Mouse (Mus musculus): ENCODE data around the gene Ugcg. TPM values are rescaled to one million over a fixed set of nuclear protein-coding genes. Genes with fewer than 3 reads are reported as not detected.

Ugcg gene
- polyA plus RNA-seq, 2 experiments, result 7.5 to 21.7 TPM

GRCm38 (mm10) chr4:59197078-59197424 lies 8.0 kb downstream of the Ugcg start:
- Histone ChIP-seq H3K36me3 (replicated peaks; ENCODE audit: control insufficient read depth, insufficient read depth, low read depth) (no peaks in the 10 kb centered on the region), H3K9ac (replicated peaks) (peak overlapping the region; percentile 63), H3K4me1 (replicated peaks; ENCODE audit: control insufficient read depth in 2 of 2, insufficient read depth in 2 of 2, low read length in 1 of 2) (peaks cover 63 to 66% of the 10 kb centered on the region in 2 experiments), H3K4me3 (ENCODE audit: insufficient read depth in 1 of 2, low read depth in 2 of 2, low read length in 2 of 2) (peak overlapping the region in 1 of 2 experiments; percentile 40; a peak in 2 of 4 replicates), H3K27ac (peak overlapping the region; percentile 85), H3K27me3 (ENCODE audit: control insufficient read depth, insufficient read depth, low read length) (no peaks in the 10 kb centered on the region), H3K9me3 (ENCODE audit: control insufficient read depth, low read length) (no peaks in the 10 kb centered on the region), H3K4me2 (ENCODE audit: low read depth) (peak overlapping the region; percentile 79)
- no peak for TF ChIP-seq EP300 (IDR thresholded peaks at IDR 0.05; ENCODE audit: low read depth)
- TF ChIP-seq CTCF (IDR thresholded peaks at IDR 0.05; ENCODE audit: low read depth), result no peak
- ATAC-seq (ENCODE audit: insufficient read depth), result no peak; the same call in 1 of the 2 replicates
- DNase-seq (ENCODE audit: low read depth in 3 of 3, low spot score in 3 of 3), result no peak
- WGBS (ENCODE audit: insufficient replicate concordance), result 29% methylated on average over 6 of the region's 6 CpGs

- Histone ChIP-seq H3K4me2 (ENCODE audit: low read depth) (peak overlapping the region; percentile 79), H3K4me1 (replicated peaks; ENCODE audit: control insufficient read depth in 2 of 2, insufficient read depth in 2 of 2, low read length in 1 of 2) (peaks cover 65 to 67% of the 10 kb centered on the region in 2 experiments), H3K27ac (peak overlapping the region; percentile 85), H3K9ac (replicated peaks) (no peak overlapping the region; the same call in 1 of the 2 replicates), H3K9me3 (ENCODE audit: control insufficient read depth, low read length) (no peaks in the 10 kb centered on the region), H3K4me3 (ENCODE audit: insufficient read depth in 1 of 2, low read depth in 2 of 2, low read length in 2 of 2) (no peak overlapping the region), H3K27me3 (ENCODE audit: control insufficient read depth, insufficient read depth, low read length) (no peaks in the 10 kb centered on the region), H3K36me3 (replicated peaks; ENCODE audit: control insufficient read depth, insufficient read depth, low read depth) (no peaks in the 10 kb centered on the region)
- no peak for ATAC-seq (ENCODE audit: insufficient read depth)
- WGBS (ENCODE audit: insufficient replicate concordance), result 88% methylated on average over 3 of the region's 3 CpGs
- DNase-seq (ENCODE audit: low read depth in 3 of 3, low spot score in 3 of 3), result no peak
- TF ChIP-seq CTCF (IDR thresholded peaks at IDR 0.05; ENCODE audit: low read depth), result no peak
- TF ChIP-seq EP300 (IDR thresholded peaks at IDR 0.05; ENCODE audit: low read depth), result no peak
These were observed 8.4 kb downstream of the Ugcg start for GRCm38 (mm10) chr4:59197462-59197861.

DNA sequence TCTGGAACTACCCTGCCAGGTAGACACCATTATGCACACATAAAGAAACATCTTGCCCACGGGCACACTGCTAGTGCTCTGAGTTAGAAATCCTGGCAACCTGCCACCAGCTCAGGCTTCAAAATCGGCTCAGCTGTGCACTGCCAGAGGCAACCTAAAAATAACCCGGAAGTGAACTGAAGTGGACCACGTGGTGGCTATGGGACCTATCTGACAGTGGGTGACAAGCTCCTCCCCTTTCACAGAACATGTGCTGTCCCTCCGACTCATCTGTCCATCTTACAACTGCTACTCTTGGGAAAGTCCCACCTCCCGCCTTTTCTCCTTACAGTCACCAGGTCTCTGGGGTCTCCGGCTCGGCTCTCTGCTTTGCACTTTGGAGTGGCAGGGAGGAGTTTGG lies 10.3 kb downstream of the Ugcg start:
- no peaks in the 10 kb centered on the region for H3K9me3 ChIP-seq (ENCODE audit: control insufficient read depth, low read length)
- TF ChIP-seq EP300 (IDR thresholded peaks at IDR 0.05; ENCODE audit: low read depth) (no peak), CTCF (IDR thresholded peaks at IDR 0.05; ENCODE audit: low read depth) (no peak)
- no peaks in the 10 kb centered on the region for H3K36me3 ChIP-seq (replicated peaks; ENCODE audit: control insufficient read depth, insufficient read depth, low read depth)
- peak overlapping the region; percentile 22; the same call in 1 of the 2 replicates for H3K27ac ChIP-seq
- no peaks in the 10 kb centered on the region for H3K27me3 ChIP-seq (ENCODE audit: control insufficient read depth, insufficient read depth, low read length)
- ATAC-seq (ENCODE audit: insufficient read depth), result no peak; the same call in 1 of the 2 replicates
- no peak for DNase-seq (ENCODE audit: low read depth in 3 of 3, low spot score in 3 of 3)
- peak overlapping the region; percentile 16 for H3K4me2 ChIP-seq (ENCODE audit: low read depth)
- 0 out of 2 replicates have a peak overlapping the region, but pooled peaks have one; percentile 23 for H3K9ac ChIP-seq (replicated peaks)
- no peak overlapping the region for H3K4me3 ChIP-seq (ENCODE audit: insufficient read depth in 1 of 2, low read depth in 2 of 2, low read length in 2 of 2)
- WGBS (ENCODE audit: insufficient replicate concordance), result 27% methylated on average over 8 of the region's 8 CpGs
- peaks cover 62 to 63% of the 10 kb centered on the region in 2 experiments for H3K4me1 ChIP-seq (replicated peaks; ENCODE audit: control insufficient read depth in 2 of 2, insufficient read depth in 2 of 2, low read length in 1 of 2)

GRCm38 (mm10) chr4:59199805-59200204 lies 10.7 kb downstream of the Ugcg start:
- peak overlapping the region; percentile 16 for H3K4me2 ChIP-seq (ENCODE audit: low read depth)
- H3K4me3 ChIP-seq (ENCODE audit: insufficient read depth in 1 of 2, low read depth in 2 of 2, low read length in 2 of 2), result no peak overlapping the region
- no peaks in the 10 kb centered on the region for H3K9me3 ChIP-seq (ENCODE audit: control insufficient read depth, low read length)
- DNase-seq (ENCODE audit: low read depth in 3 of 3, low spot score in 3 of 3) (no peak), ATAC-seq (ENCODE audit: insufficient read depth) (no peak)
- peaks cover 59 to 62% of the 10 kb centered on the region in 2 experiments for H3K4me1 ChIP-seq (replicated peaks; ENCODE audit: control insufficient read depth in 2 of 2, insufficient read depth in 2 of 2, low read length in 1 of 2)
- H3K36me3 ChIP-seq (replicated peaks; ENCODE audit: control insufficient read depth, insufficient read depth, low read depth), result no peaks in the 10 kb centered on the region
- H3K27ac ChIP-seq, result no peak overlapping the region
- TF ChIP-seq EP300 (IDR thresholded peaks at IDR 0.05; ENCODE audit: low read depth) (no peak), CTCF (IDR thresholded peaks at IDR 0.05; ENCODE audit: low read depth) (no peak)
- H3K27me3 ChIP-seq (ENCODE audit: control insufficient read depth, insufficient read depth, low read length), result no peaks in the 10 kb centered on the region
- 59% methylated on average over 8 of the region's 8 CpGs for WGBS (ENCODE audit: insufficient replicate concordance)
- H3K9ac ChIP-seq (replicated peaks), result no peak overlapping the region

DNA sequence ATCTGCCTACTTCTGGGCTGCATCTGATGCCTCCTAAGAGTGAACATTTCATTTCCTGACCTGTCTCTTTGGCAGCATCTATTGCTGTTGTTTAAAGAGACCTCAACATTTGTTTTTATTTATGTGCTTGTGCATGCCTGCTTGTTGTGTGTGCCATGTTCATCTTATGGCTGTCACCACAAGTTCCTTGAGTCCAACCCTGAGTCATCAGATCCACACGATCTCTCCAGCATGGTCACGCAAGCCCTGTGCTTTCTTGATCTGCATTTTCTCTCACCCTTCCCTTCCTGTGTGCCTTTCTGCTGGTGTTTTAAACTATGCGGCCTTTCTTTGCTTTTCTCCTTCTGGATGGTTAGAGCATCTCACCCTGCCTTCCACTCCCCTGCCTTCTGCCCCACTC lies 11.6 kb downstream of the Ugcg start:
- 54% methylated on average over 3 of the region's 3 CpGs for WGBS (ENCODE audit: insufficient replicate concordance)
- H3K36me3 ChIP-seq (replicated peaks; ENCODE audit: control insufficient read depth, insufficient read depth, low read depth), result no peaks in the 10 kb centered on the region
- DNase-seq (ENCODE audit: low read depth in 3 of 3, low spot score in 3 of 3) (no peak), ATAC-seq (ENCODE audit: insufficient read depth) (no peak)
- H3K27ac ChIP-seq, result no peak overlapping the region
- no peaks in the 10 kb centered on the region for H3K9me3 ChIP-seq (ENCODE audit: control insufficient read depth, low read length)
- H3K4me2 ChIP-seq (ENCODE audit: low read depth), result no peak overlapping the region
- H3K27me3 ChIP-seq (ENCODE audit: control insufficient read depth, insufficient read depth, low read length), result no peaks in the 10 kb centered on the region
- H3K4me1 ChIP-seq (replicated peaks; ENCODE audit: control insufficient read depth in 2 of 2, insufficient read depth in 2 of 2, low read length in 1 of 2), result peaks cover 54 to 62% of the 10 kb centered on the region in 2 experiments
- peak overlapping the region; percentile 9; the same call in 1 of the 2 replicates for H3K9ac ChIP-seq (replicated peaks)
- TF ChIP-seq EP300 (IDR thresholded peaks at IDR 0.05; ENCODE audit: low read depth) (no peak), CTCF (IDR thresholded peaks at IDR 0.05; ENCODE audit: low read depth) (no peak)
- H3K4me3 ChIP-seq (ENCODE audit: insufficient read depth in 1 of 2, low read depth in 2 of 2, low read length in 2 of 2), result no peak overlapping the region
